ENCODE assay signal across 8 mouse cellular contexts in genomic region chr11:11820251-11820650, GRCm38 (mm10). TPM values are rescaled to one million over a fixed set of nuclear protein-coding genes. Genes with fewer than 3 reads are reported as not detected.
A peak's percentile ranks its signal among the peaks of the same experiment; 100 is the strongest.
DNase-seq lines count a peak whose midpoint lies in the region; ATAC-seq and TF ChIP-seq lines count a peak whose summit lies in the region.

No protein-coding gene starts in this region.

- DNase-seq in heart, embryonic 10.5 days (ENCODE audit: low spot score) = peak; percentile 90
- peak; percentile 90 for DNase-seq in kidney, adult 9 months
- DNase-seq in spleen, postnatal 4 days (ENCODE audit: low spot score in 2 of 2) = peak; percentile 72 to 82

- no peaks in the 10 kb centered on the region for H3K79me3 ChIP-seq in C2C12 (ENCODE audit: low read depth)

- H3K9ac ChIP-seq in embryonic facial prominence, embryonic 15.5 days = no peak overlapping the region
- H3K9ac ChIP-seq in limb, embryonic 12.5 days (replicated peaks) = no peak overlapping the region
- H3K9ac ChIP-seq in midbrain, embryonic 15.5 days = no peak overlapping the region

- WGBS in bone marrow, adult 2 months = 5% methylated on average over 2 of the region's 2 CpGs
- WGBS in embryonic facial prominence, embryonic 15.5 days = 0% methylated on average over 2 of the region's 2 CpGs
- WGBS in heart, embryonic 10.5 days = 1% methylated on average over 2 of the region's 2 CpGs
- 4% methylated on average over 2 of the region's 2 CpGs for WGBS in limb, embryonic 12.5 days
- WGBS in midbrain, embryonic 15.5 days = 4% methylated on average over 2 of the region's 2 CpGs

- peak; percentile 45 for TF ChIP-seq CTCF in C2C12 (IDR thresholded peaks at IDR 0.05; ENCODE audit: control insufficient read depth, insufficient read depth, insufficient read length)
- peak; percentile 35; the same call in 1 of the 2 replicates for TF ChIP-seq CTCF in bone marrow, adult 2 months (IDR thresholded peaks at IDR 0.05; ENCODE audit: control insufficient read depth, insufficient read depth, low read length)

- no peak overlapping the region for H3K4me3 ChIP-seq in C2C12 (ENCODE audit: insufficient read depth, poor library complexity, severe bottlenecking)
- H3K4me3 ChIP-seq in bone marrow, adult 2 months (replicated peaks; ENCODE audit: control insufficient read depth, low read depth, low read length) = no peak overlapping the region
- H3K4me3 ChIP-seq in embryonic facial prominence, embryonic 15.5 days (replicated peaks) = no peak overlapping the region
- H3K4me3 ChIP-seq in heart, embryonic 10.5 days = no peak overlapping the region
- no peak overlapping the region for H3K4me3 ChIP-seq in limb, embryonic 12.5 days (replicated peaks)
- H3K4me3 ChIP-seq in midbrain, embryonic 15.5 days = no peak overlapping the region

- H3K27me3 ChIP-seq in C2C12 (ENCODE audit: control insufficient read depth, insufficient read depth, insufficient read length) = no peaks in the 10 kb centered on the region
- H3K27me3 ChIP-seq in embryonic facial prominence, embryonic 15.5 days = no peaks in the 10 kb centered on the region
- H3K27me3 ChIP-seq in heart, embryonic 10.5 days (ENCODE audit: insufficient read depth, poor library complexity, severe bottlenecking) = no peaks in the 10 kb centered on the region
- no peaks in the 10 kb centered on the region for H3K27me3 ChIP-seq in limb, embryonic 12.5 days
- no peaks in the 10 kb centered on the region for H3K27me3 ChIP-seq in midbrain, embryonic 15.5 days (replicated peaks)

- TF ChIP-seq POLR2A in bone marrow, adult 2 months (IDR thresholded peaks at IDR 0.05; ENCODE audit: borderline replicate concordance, control insufficient read depth, low read depth, low read length) = no peak

- no peaks in the 10 kb centered on the region for H3K36me3 ChIP-seq in C2C12 (ENCODE audit: control insufficient read depth, insufficient read depth)
- H3K36me3 ChIP-seq in embryonic facial prominence, embryonic 15.5 days = no peaks in the 10 kb centered on the region
- H3K36me3 ChIP-seq in heart, embryonic 10.5 days = no peaks in the 10 kb centered on the region
- H3K36me3 ChIP-seq in limb, embryonic 12.5 days = no peaks in the 10 kb centered on the region
- H3K36me3 ChIP-seq in midbrain, embryonic 15.5 days (replicated peaks) = no peaks in the 10 kb centered on the region

- no peak overlapping the region for H3K27ac ChIP-seq in bone marrow, adult 2 months (ENCODE audit: control insufficient read depth, insufficient read depth, low read depth, low read length, poor library complexity)
- peak overlapping the region; percentile 95 for H3K27ac ChIP-seq in embryonic facial prominence, embryonic 15.5 days (replicated peaks)
- H3K27ac ChIP-seq in heart, embryonic 10.5 days = peak overlapping the region; percentile 98
- H3K27ac ChIP-seq in limb, embryonic 12.5 days = peak overlapping the region; percentile 98
- H3K27ac ChIP-seq in midbrain, embryonic 15.5 days = no peak overlapping the region

- no peak overlapping the region for H3ac ChIP-seq in C2C12 (ENCODE audit: control insufficient read depth, insufficient read length, low read depth)

- H3K79me2 ChIP-seq in C2C12 (ENCODE audit: control insufficient read depth, insufficient read depth) = no peaks in the 10 kb centered on the region

- H3K4me2 ChIP-seq in embryonic facial prominence, embryonic 15.5 days (replicated peaks) = no peak overlapping the region
- no peak overlapping the region for H3K4me2 ChIP-seq in limb, embryonic 12.5 days
- no peak overlapping the region for H3K4me2 ChIP-seq in midbrain, embryonic 15.5 days

- ATAC-seq in embryonic facial prominence, embryonic 15.5 days (ENCODE audit: insufficient number of reproducible peaks, low FRiP score, low TSS enrichment, low read depth) = peak; percentile 52
- ATAC-seq in limb, embryonic 12.5 days (ENCODE audit: insufficient number of reproducible peaks, insufficient read depth, low FRiP score, low TSS enrichment, low read depth) = peak; percentile 54; the same call in 1 of the 2 replicates
- ATAC-seq in midbrain, embryonic 15.5 days (replicated peaks) = peak; percentile 68

- H3K4me1 ChIP-seq in bone marrow, adult 2 months (ENCODE audit: control insufficient read depth, insufficient read depth, low read length) = no peaks in the 10 kb centered on the region
- peaks cover 45% of the 10 kb centered on the region for H3K4me1 ChIP-seq in embryonic facial prominence, embryonic 15.5 days
- H3K4me1 ChIP-seq in heart, embryonic 10.5 days = peaks cover 60% of the 10 kb centered on the region
- peaks cover 42% of the 10 kb centered on the region for H3K4me1 ChIP-seq in limb, embryonic 12.5 days (replicated peaks)
- peaks cover 23% of the 10 kb centered on the region for H3K4me1 ChIP-seq in midbrain, embryonic 15.5 days

- H3K9me3 ChIP-seq in embryonic facial prominence, embryonic 15.5 days (replicated peaks) = no peaks in the 10 kb centered on the region
- H3K9me3 ChIP-seq in heart, embryonic 10.5 days = no peaks in the 10 kb centered on the region
- no peaks in the 10 kb centered on the region for H3K9me3 ChIP-seq in limb, embryonic 12.5 days
- H3K9me3 ChIP-seq in midbrain, embryonic 15.5 days = no peaks in the 10 kb centered on the region

TF ChIP-seq in C2C12, 6 proteins besides CTCF, POLR2A, EP300 and RAD21:
- TF ChIP-seq FOSL1 (IDR thresholded peaks at IDR 0.05; ENCODE audit: insufficient read depth, low read length, poor library complexity, severe bottlenecking) (peak; percentile 28), MYOG (IDR thresholded peaks at IDR 0.05; ENCODE audit: control insufficient read depth, extremely low read depth, insufficient read length) (no peak), CEBPB (IDR thresholded peaks at IDR 0.05; ENCODE audit: low read depth) (no peak)
TF ChIP-seq in C2C12: peak in this region for 1.

RNA-seq across cellular contexts. Expression of gene Fignl1, which starts 11.5 kb away (rescaled TPM):
- polyA plus RNA-seq in C2C12 (2012; fragmentation: generic; extraction: Trizol) = 19.3 TPM
- 24.9 and 39.4 TPM in 2 replicates for polyA plus RNA-seq in bone marrow, adult 2 months (2011; ENCODE audit: insufficient read depth, insufficient read length, low replicate concordance, missing spikeins)
- polyA plus RNA-seq in embryonic facial prominence, embryonic 15.5 days (2015; fragmentation: Nextera tagmentation; extraction: Ambion mirVana) = 43.1 and 45.2 TPM in 2 replicates
- polyA plus RNA-seq in heart, embryonic 10.5 days (2016; fragmentation: Nextera tagmentation; extraction: Ambion mirVana) = 94.9 and 96.4 TPM in 2 replicates
- polyA plus RNA-seq in limb, embryonic 12.5 days (2016; fragmentation: Nextera tagmentation; extraction: Ambion mirVana) = 74.5 and 78.1 TPM in 2 replicates
- polyA plus RNA-seq in midbrain, embryonic 15.5 days (2015; fragmentation: Nextera tagmentation; extraction: Ambion mirVana) = 9.8 and 12.5 TPM in 2 replicates

Comparison
In these comparisons a context has a peak if more than half of its experiments do, and no peak if none do; other contexts are left out.
1. H3K27ac ChIP-seq: peak in embryonic facial prominence, embryonic 15.5 days (single experiment), heart, embryonic 10.5 days (single experiment) and limb, embryonic 12.5 days (single experiment); none in bone marrow, adult 2 months (single experiment) and midbrain, embryonic 15.5 days (single experiment).
2. Peak in every context shown above with its lines, with median percentiles within 50 percentile points of each other: ATAC-seq and DNase-seq.